Mouse (Mus musculus): ENCODE data around the gene Mknk2.

- no peak for TF ChIP-seq CTCF (IDR thresholded peaks at IDR 0.05; ENCODE audit: borderline replicate concordance, extremely low read depth, insufficient read depth, insufficient read length)
- TF ChIP-seq POLR2A (IDR thresholded peaks at IDR 0.05; ENCODE audit: borderline replicate concordance, extremely low read depth, insufficient read depth, insufficient read length, poor library complexity, severe bottlenecking), result no peak
Observed at GRCm38 (mm10) chr10:80625764-80626163, 52.1 kb downstream of the Mknk2 start.

Data from brain, embryonic 14.5 days (tissue).